Mouse (Mus musculus) neural tube, embryonic 14.5 days (tissue): ENCODE measurements around the gene Trim31. TPM values are rescaled to one million over a fixed set of nuclear protein-coding genes. Genes with fewer than 3 reads are reported as not detected.

Source experiments
- polyA plus RNA-seq: library from polyadenylated mRNA; unstranded; fragments of >200 nt; fragmentation: Nextera tagmentation; extraction: Ambion mirVana; gene quantifications from 2 replicates; pipeline ENCODE4 v1.2.1, GENCODE M21; 2014

Trim31 gene
- polyA plus RNA-seq, 1 experiment from 2014 or later, result not detected

Other genes starting within 250 kb of the Trim31 start
- gene H2-M1, start 225.9 kb upstream of the Trim31 start, polyA plus RNA-seq, result not detected in 2 replicates
- not detected in 2 replicates for gene H2-M10.5, start 125.2 kb upstream of the Trim31 start, polyA plus RNA-seq
- gene H2-M10.6, start 85.9 kb upstream of the Trim31 start, polyA plus RNA-seq, result not detected in 2 replicates
- 42.2 and 47.2 TPM in 2 replicates for gene Trim26, start 61.0 kb upstream of the Trim31 start, polyA plus RNA-seq
- 0.25 and 0.90 TPM in 2 replicates for gene Trim15, start 30.9 kb upstream of the Trim31 start, polyA plus RNA-seq
- gene Trim10, start 28.5 kb upstream of the Trim31 start, polyA plus RNA-seq, result 1.1 and 1.3 TPM in 2 replicates
- gene Trim40, start 8.0 kb upstream of the Trim31 start, polyA plus RNA-seq, result not detected in 2 replicates
- 1.0 and 2.0 TPM in 2 replicates for gene Rnf39, start 44.8 kb downstream of the Trim31 start, polyA plus RNA-seq
- gene Ppp1r11, start 53.6 kb downstream of the Trim31 start, polyA plus RNA-seq, result 174 and 195 TPM in 2 replicates
- gene Znrd1, start 60.4 kb downstream of the Trim31 start, polyA plus RNA-seq, result 61.8 and 64.9 TPM in 2 replicates
- 4.6 and 4.8 TPM in 2 replicates for gene Znrd1as, start 60.5 kb downstream of the Trim31 start, polyA plus RNA-seq
- gene 2410137M14Rik, start 83.1 kb downstream of the Trim31 start, polyA plus RNA-seq, result 0.32 and 0.53 TPM in 2 replicates
- gene H2-M5, start 91.4 kb downstream of the Trim31 start, polyA plus RNA-seq, result 1.3 and 2.1 TPM in 2 replicates
- gene Zfp57, start 103.0 kb downstream of the Trim31 start, polyA plus RNA-seq, result 289 and 326 TPM in 2 replicates
- gene Mog, start 125.3 kb downstream of the Trim31 start, polyA plus RNA-seq, result 2.4 and 2.6 TPM in 2 replicates
- 78.9 and 103 TPM in 2 replicates for gene Gabbr1, start 147.8 kb downstream of the Trim31 start, polyA plus RNA-seq
- gene Olfr90, start 190.4 kb downstream of the Trim31 start, polyA plus RNA-seq, result 0.12 TPM in 1 of 2 replicates, not detected in the other
- 0.13 TPM in 1 of 2 replicates, not detected in the other for gene Olfr91, start 200.2 kb downstream of the Trim31 start, polyA plus RNA-seq
- gene Olfr92, start 222.0 kb downstream of the Trim31 start, polyA plus RNA-seq, result not detected in 2 replicates